Mouse (Mus musculus) myocyte (in vitro differentiated cells): ENCODE measurements around the gene Lif. TPM values are rescaled to one million over a fixed set of nuclear protein-coding genes. Genes with fewer than 3 reads are reported as not detected.

Experiments
- H3K27me3 ChIP-seq: one replicate; pipeline ENCODE4 v1.6.1; 2011; ENCODE audit not compliant: control insufficient read depth, insufficient read depth, insufficient read length
- H3K36me3 ChIP-seq: one replicate; pipeline ENCODE4 v1.6.1; 2011; ENCODE audit not compliant: control insufficient read depth, insufficient read depth
- H3K4me2 ChIP-seq: one replicate; pipeline ENCODE4 v1.6.1; 2011; ENCODE audit warnings: low read depth, control low read depth
- H3K4me3 ChIP-seq: one replicate; pipeline ENCODE4 v1.5.1; 2011; ENCODE audit warnings: mild to moderate bottlenecking, control low read depth, moderate library complexity
- H3K79me2 ChIP-seq: one replicate; pipeline ENCODE4 v1.6.1; 2011; ENCODE audit not compliant: control insufficient read depth, insufficient read depth
- H3ac ChIP-seq: one replicate; pipeline ENCODE4 v1.6.1; 2011; ENCODE audit not compliant: control insufficient read depth, insufficient read length
- CEBPB ChIP-seq: IDR thresholded peaks from 2 replicates; pipeline ENCODE4 v1.6.1; 2011; ENCODE audit warnings: mild to moderate bottlenecking, moderate library complexity; ENCODE audit not compliant: poor library complexity, insufficient read depth, severe bottlenecking
- E2F4 ChIP-seq: IDR thresholded peaks from one replicate; pipeline ENCODE4 v1.6.1; 2011; ENCODE audit warnings: mild to moderate bottlenecking, control low read depth, moderate library complexity; ENCODE audit not compliant: insufficient read depth
- MAX ChIP-seq: IDR thresholded peaks from one replicate; pipeline ENCODE4 v1.6.1; 2011; ENCODE audit warnings: low read depth, mild to moderate bottlenecking, control low read depth
- MYOD1 ChIP-seq, 3 experiments: IDR thresholded peaks; one replicate each; pipeline ENCODE4 v1.6.1; 2011; ENCODE audit warnings: control low read depth in 2 of 3, low read depth in 2 of 3, mild to moderate bottlenecking in 2 of 3, moderate library complexity in 1 of 3; ENCODE audit not compliant: insufficient read length in 2 of 3, control insufficient read depth in 1 of 3
- MYOG ChIP-seq, 3 experiments: IDR thresholded peaks; one replicate each; pipeline ENCODE4 v1.6.1; 2011; ENCODE audit warnings: control low read depth in 2 of 3, low read depth in 2 of 3, mild to moderate bottlenecking in 2 of 3; ENCODE audit not compliant: insufficient read length in 2 of 3, control insufficient read depth in 1 of 3, insufficient read depth in 1 of 3
- POLR2A ChIP-seq: IDR thresholded peaks from one replicate; pipeline ENCODE4 v1.6.1; 2011; ENCODE audit warnings: low read depth, mild to moderate bottlenecking, control low read depth, moderate library complexity; ENCODE audit not compliant: insufficient read length
- POLR2AphosphoS2 ChIP-seq: IDR thresholded peaks from one replicate; pipeline ENCODE4 v1.6.1; 2011; ENCODE audit warnings: low read depth, control low read depth; ENCODE audit not compliant: insufficient read length
- REST ChIP-seq: IDR thresholded peaks from one replicate; pipeline ENCODE4 v1.6.1; 2011; ENCODE audit warnings: mild to moderate bottlenecking, control low read depth, moderate library complexity; ENCODE audit not compliant: insufficient read depth, insufficient read length
- SRF ChIP-seq: IDR thresholded peaks from one replicate; pipeline ENCODE4 v1.6.1; 2011; ENCODE audit warnings: low read depth; ENCODE audit not compliant: control insufficient read depth, insufficient read length
- TCF12 ChIP-seq: IDR thresholded peaks from one replicate; pipeline ENCODE4 v1.6.1; 2011; ENCODE audit warnings: mild to moderate bottlenecking, control low read depth; ENCODE audit not compliant: poor library complexity, insufficient read depth, severe bottlenecking
- TCF3 ChIP-seq: IDR thresholded peaks from one replicate; pipeline ENCODE4 v1.6.1; 2011; ENCODE audit warnings: low read depth, control low read depth; ENCODE audit not compliant: insufficient read length
- USF1 ChIP-seq: IDR thresholded peaks from one replicate; pipeline ENCODE4 v1.6.1; 2011; ENCODE audit warnings: low read depth, mild to moderate bottlenecking, control low read depth, moderate library complexity
- polyA plus RNA-seq: library from polyadenylated mRNA; unstranded; fragments of >200 nt; fragmentation: generic; extraction: Trizol; gene quantifications from one replicate; pipeline ENCODE4 v1.2.1, GENCODE M21; 2012; ENCODE audit warnings: missing spikeins

Gene Lif
- polyA plus RNA-seq, 1 experiment, result 5.2 TPM

DNA sequence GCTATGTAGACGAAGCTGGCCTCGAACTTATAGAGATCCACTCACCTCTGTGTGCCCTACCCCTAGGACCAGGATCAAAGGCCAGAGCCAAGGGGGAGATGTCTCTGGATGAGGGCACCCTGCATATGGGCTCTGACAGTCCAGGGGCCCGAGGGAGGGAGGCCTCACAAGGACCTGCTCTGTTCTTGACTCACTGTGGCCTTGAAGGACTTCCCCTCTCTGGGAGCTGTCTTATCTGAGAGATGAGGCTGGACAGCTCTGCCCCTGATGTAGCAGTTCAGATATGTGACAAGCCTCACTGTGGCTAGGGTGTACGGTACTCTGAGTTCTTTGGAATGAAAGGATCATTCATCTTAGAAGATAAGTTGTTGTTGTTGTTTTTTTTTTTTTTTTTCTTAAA, 52.3 kb downstream of the Lif start:
- Histone ChIP-seq H3ac (no peak overlapping the region), H3K79me2 (no peaks in the 10 kb centered on the region), H3K36me3 (no peaks in the 10 kb centered on the region), H3K27me3 (no peaks in the 10 kb centered on the region), H3K4me3 (no peak overlapping the region), H3K4me2 (peak overlapping the region; percentile 76)
- TF ChIP-seq CEBPB (no peak), USF1 (no peak), SRF (no peak), E2F4 (no peak), MYOG (IDR thresholded peaks at IDR 0.05; ENCODE audit: control insufficient read depth in 1 of 3, insufficient read depth in 1 of 3, insufficient read length in 2 of 3, low read depth in 2 of 3) (no peak), TCF3 (no peak), REST (no peak), TCF12 (no peak), MAX (no peak), POLR2AphosphoS2 (no peak), MYOD1 (IDR thresholded peaks at IDR 0.05; ENCODE audit: control insufficient read depth in 1 of 3, insufficient read length in 2 of 3, low read depth in 2 of 3) (no peak), POLR2A (no peak)

DNA sequence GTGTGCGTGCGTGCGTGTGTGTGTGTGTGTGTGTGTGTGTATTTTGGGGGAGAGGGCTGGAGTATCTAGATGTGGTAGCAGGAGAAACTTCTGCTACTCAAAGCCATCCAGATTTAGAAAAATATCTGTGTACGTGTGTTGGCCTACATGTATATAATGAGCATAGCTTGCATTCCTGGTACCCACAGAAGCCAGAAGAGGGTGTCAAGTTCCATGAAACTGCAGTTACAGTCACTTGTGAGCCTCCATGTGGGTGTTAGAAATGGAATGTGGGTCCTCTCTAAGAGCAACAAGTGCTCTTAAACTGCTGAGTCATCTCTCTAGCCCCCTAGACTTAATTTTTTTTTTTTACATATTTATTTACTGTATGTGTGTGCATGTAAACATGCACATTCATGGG, 53.0 kb downstream of the Lif start:
- H3K27me3 ChIP-seq, result no peaks in the 10 kb centered on the region
- peak overlapping the region; percentile 76 for H3K4me2 ChIP-seq
- no peak overlapping the region for H3K4me3 ChIP-seq
- no peaks in the 10 kb centered on the region for H3K36me3 ChIP-seq
- TF ChIP-seq MYOD1 (IDR thresholded peaks at IDR 0.05; ENCODE audit: control insufficient read depth in 1 of 3, insufficient read length in 2 of 3, low read depth in 2 of 3), result no peak
- TF ChIP-seq REST, result no peak
- TF ChIP-seq E2F4, result no peak
- no peak for TF ChIP-seq MAX
- no peak for TF ChIP-seq USF1
- TF ChIP-seq TCF12, result no peak
- no peak for TF ChIP-seq POLR2A
- TF ChIP-seq SRF, result no peak
- no peak for TF ChIP-seq TCF3
- no peak for TF ChIP-seq POLR2AphosphoS2
- TF ChIP-seq CEBPB, result no peak
- no peak for TF ChIP-seq MYOG (IDR thresholded peaks at IDR 0.05; ENCODE audit: control insufficient read depth in 1 of 3, insufficient read depth in 1 of 3, insufficient read length in 2 of 3, low read depth in 2 of 3)
- no peak overlapping the region for H3ac ChIP-seq
- no peaks in the 10 kb centered on the region for H3K79me2 ChIP-seq

DNA sequence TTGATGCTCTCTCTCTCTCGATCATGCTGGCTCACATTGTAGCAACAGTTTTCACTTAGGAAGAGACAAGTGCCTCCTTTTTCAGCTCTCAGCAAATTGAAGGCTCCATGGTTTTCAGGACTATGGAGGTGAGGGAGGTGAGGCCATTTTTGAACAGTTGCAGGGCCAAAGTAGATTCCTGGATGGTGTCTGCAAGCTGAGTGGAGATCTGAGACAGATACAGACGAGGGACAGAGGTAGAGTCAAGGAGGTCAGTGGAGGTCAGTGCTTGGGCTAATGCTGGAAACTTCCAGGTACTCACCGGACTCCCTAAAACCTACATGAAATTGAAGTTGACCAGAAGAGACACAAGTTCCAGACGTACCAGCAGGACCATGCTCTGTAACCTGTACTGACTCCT, 54.8 kb downstream of the Lif start:
- Histone ChIP-seq H3K36me3 (no peaks in the 10 kb centered on the region), H3K27me3 (no peaks in the 10 kb centered on the region), H3ac (no peak overlapping the region), H3K4me2 (no peak overlapping the region), H3K79me2 (no peaks in the 10 kb centered on the region), H3K4me3 (no peak overlapping the region)
- TF ChIP-seq SRF (no peak), MYOG (IDR thresholded peaks at IDR 0.05; ENCODE audit: control insufficient read depth in 1 of 3, insufficient read depth in 1 of 3, insufficient read length in 2 of 3, low read depth in 2 of 3) (no peak), MAX (no peak), E2F4 (no peak), USF1 (no peak), POLR2AphosphoS2 (no peak), MYOD1 (IDR thresholded peaks at IDR 0.05; ENCODE audit: control insufficient read depth in 1 of 3, insufficient read length in 2 of 3, low read depth in 2 of 3) (no peak), REST (no peak), POLR2A (no peak), TCF3 (no peak), CEBPB (no peak), TCF12 (no peak)

DNA sequence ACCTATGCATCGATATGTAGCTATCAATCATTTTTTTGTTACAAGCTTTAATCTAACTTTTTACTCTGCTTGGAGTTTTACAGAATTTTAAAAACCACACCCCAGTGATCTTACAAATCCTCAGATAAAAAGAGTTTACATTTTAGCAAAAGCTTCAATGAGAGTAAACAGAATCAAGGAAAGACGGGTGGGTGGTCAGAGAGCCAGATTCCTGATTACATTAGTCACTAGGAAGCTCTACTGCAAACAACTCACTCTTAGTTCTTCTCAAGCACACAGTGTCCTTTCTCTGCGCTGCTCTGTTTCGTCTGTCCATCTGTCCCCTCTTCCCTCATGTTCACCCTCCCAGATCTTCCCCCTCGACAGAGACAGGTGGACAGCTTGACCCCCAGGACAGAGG, 59.9 kb downstream of the Lif start:
- Histone ChIP-seq H3K79me2 (no peaks in the 10 kb centered on the region), H3K4me3 (no peak overlapping the region), H3K4me2 (no peak overlapping the region), H3K27me3 (no peaks in the 10 kb centered on the region), H3ac (no peak overlapping the region), H3K36me3 (no peaks in the 10 kb centered on the region)
- no peak for TF ChIP-seq MYOD1 (IDR thresholded peaks at IDR 0.05; ENCODE audit: control insufficient read depth in 1 of 3, insufficient read length in 2 of 3, low read depth in 2 of 3)

DNA sequence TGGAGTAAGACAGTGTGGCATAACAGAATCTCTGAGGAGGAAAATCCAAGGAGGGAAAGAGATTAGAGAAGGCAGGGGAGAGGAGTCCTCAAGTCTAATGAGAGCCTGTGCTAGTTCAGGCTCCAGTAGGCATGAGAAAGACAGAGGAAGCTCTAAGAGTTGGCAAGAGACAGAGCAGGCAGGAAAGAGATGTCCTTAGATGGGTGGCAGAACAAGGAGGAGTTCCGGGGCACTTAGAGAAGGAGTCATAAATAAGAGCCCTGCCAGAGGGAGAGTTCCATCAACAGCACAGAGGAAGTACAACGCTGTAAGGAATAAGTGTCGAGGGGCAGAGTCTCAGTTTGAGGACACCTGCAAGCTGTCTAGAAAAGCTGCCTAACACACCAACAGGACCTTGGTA, 60.7 kb downstream of the Lif start:
- H3K27me3 ChIP-seq, result no peaks in the 10 kb centered on the region
- H3K4me3 ChIP-seq, result no peak overlapping the region
- H3K4me2 ChIP-seq, result no peak overlapping the region
- no peak for TF ChIP-seq REST
- no peak for TF ChIP-seq MAX
- TF ChIP-seq POLR2AphosphoS2, result no peak
- no peaks in the 10 kb centered on the region for H3K79me2 ChIP-seq
- H3ac ChIP-seq, result no peak overlapping the region
- no peaks in the 10 kb centered on the region for H3K36me3 ChIP-seq
